ENCODE assay signal across 17 mouse cellular contexts in the genomic region with DNA sequence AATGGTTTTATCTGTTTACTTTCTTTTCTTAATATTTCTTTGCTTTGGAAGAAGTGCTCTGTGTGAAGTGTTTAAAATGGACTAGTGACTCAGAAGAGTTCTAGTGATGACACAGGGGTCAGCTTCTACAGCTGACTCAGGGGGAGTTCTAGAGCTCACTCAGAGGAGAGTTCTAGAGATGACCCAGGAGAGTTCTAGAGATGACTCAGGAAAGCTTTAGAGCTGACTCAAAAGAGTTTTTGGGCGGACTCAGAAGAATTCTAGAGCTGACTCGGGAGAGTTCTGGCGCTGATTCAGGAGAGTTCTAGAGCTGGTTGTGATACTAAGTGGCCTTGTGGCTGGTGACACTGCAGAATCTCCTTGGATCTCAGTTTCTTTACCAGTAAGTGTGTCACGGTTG.
DNase-seq lines count a peak whose midpoint lies in the region; ATAC-seq and TF ChIP-seq lines count a peak whose summit lies in the region.
"Had no signal": no experiment of that assay in that cellular context is flagged by ENCODE, and none has a peak within 500 bp of the region (broad histone marks: within the 10 kb centered on the region; RNA-seq: fewer than 3 reads in every experiment).

No protein-coding gene starts in this region.

- ATAC-seq in limb, embryonic 11.5 days (ENCODE audit: insufficient number of reproducible peaks, low FRiP score, low TSS enrichment, low read depth): no peak
- ATAC-seq: activated CD4-positive, CD25-positive, alpha-beta regulatory T cell, adult 4 months; CD4-positive, CD25-positive, alpha-beta regulatory T cell, adult 4 months; Patski had no signal

- H3K9ac ChIP-seq in limb, embryonic 11.5 days (ENCODE audit: low read length): no peak overlapping the region
- H3K9ac ChIP-seq in CH12.LX (ENCODE audit: insufficient read depth, low read depth): no peak overlapping the region

- H3K79me2 ChIP-seq in CH12.LX (replicated peaks; ENCODE audit: control insufficient read depth, extremely low read depth, insufficient read depth, poor library complexity, severe bottlenecking): no peaks in the 10 kb centered on the region

- H3K27me3 ChIP-seq in limb, embryonic 11.5 days (ENCODE audit: control insufficient read depth, insufficient read depth, low read length): no peaks in the 10 kb centered on the region
- H3K27me3 ChIP-seq in limb, embryonic 10.5 days (ENCODE audit: low read depth, poor library complexity, severe bottlenecking): peaks cover 5% of the 10 kb centered on the region; the same call in 1 of the 2 replicates
- H3K27me3 ChIP-seq in CH12.LX (replicated peaks): no peaks in the 10 kb centered on the region
- H3K27me3 ChIP-seq: Patski had no signal

- TF ChIP-seq POLR2A in CH12.LX (IDR thresholded peaks at IDR 0.05; ENCODE audit: low read depth, low read length): no peak

- H3K4me2 ChIP-seq in limb, embryonic 11.5 days (ENCODE audit: low read depth, severe bottlenecking): no peak overlapping the region
- H3K4me2 ChIP-seq in CH12.LX (ENCODE audit: insufficient read depth, low read depth, poor library complexity, severe bottlenecking): no peak overlapping the region

- H3K9me3 ChIP-seq in limb, embryonic 11.5 days (ENCODE audit: control insufficient read depth, low read length): no peaks in the 10 kb centered on the region
- no peaks in the 10 kb centered on the region for H3K9me3 ChIP-seq in limb, embryonic 10.5 days (replicated peaks)
- no peaks in the 10 kb centered on the region for H3K9me3 ChIP-seq in CH12.LX (replicated peaks; ENCODE audit: low read length)
- H3K9me3 ChIP-seq: G1E had no signal

- DNase-seq in limb, embryonic 11.5 days (ENCODE audit: low spot score): peak; percentile 10
- no peak for DNase-seq in limb, embryonic 10.5 days (ENCODE audit: low spot score)
- DNase-seq in CH12.LX (ENCODE audit: extremely low read depth): peak; percentile 76
- DNase-seq in heart, adult 18-20 months: no peak
- DNase-seq: adrenal gland, adult 8-10 months; adrenal gland, postnatal 10 days; adrenal gland, postnatal 14 days; adrenal gland, postnatal 25 days; B cell, adult 2 months; cerebellum, adult 11 months; cerebellum, adult 11-12 months; cerebellum, adult 18-20 months; cerebellum, adult 2 months had no signal

- 0 out of 2 replicates have a peak, but pooled peaks cover 3% of the 10 kb centered on the region for H3K4me1 ChIP-seq in limb, embryonic 11.5 days (ENCODE audit: control insufficient read depth, insufficient read depth, low read length)
- H3K4me1 ChIP-seq in limb, embryonic 10.5 days: peaks cover 22% of the 10 kb centered on the region
- peaks cover 0 to 15% of the 10 kb centered on the region in 2 experiments; a peak in 2 of 4 replicates for H3K4me1 ChIP-seq in CH12.LX (ENCODE audit: control insufficient read depth in 1 of 2, insufficient read depth in 2 of 2)

- TF ChIP-seq CTCF in CH12.LX (conservative IDR thresholded peaks at IDR 0.05 in 1 of 2, IDR thresholded peaks at IDR 0.05 in 1 of 2; ENCODE audit: low read depth in 2 of 2, low read length in 2 of 2): no peak

- TF ChIP-seq EP300 in CH12.LX (IDR thresholded peaks at IDR 0.05; ENCODE audit: low read length): peak; percentile 59

- in situ Hi-C loops in CH12.LX (cut with MboI; ENCODE audit: low pct_ligation_motif_present, low pct_unique_long_range_greater_than_20kb, low sequenced_read_pairs): no loop called here

- H3K36me3 ChIP-seq in limb, embryonic 11.5 days (ENCODE audit: control insufficient read depth, insufficient read depth, low read length): no peaks in the 10 kb centered on the region
- no peaks in the 10 kb centered on the region for H3K36me3 ChIP-seq in limb, embryonic 10.5 days
- H3K36me3 ChIP-seq in CH12.LX (replicated peaks in 1 of 2; ENCODE audit: control insufficient read depth in 1 of 2, insufficient read depth in 1 of 2, low read length in 1 of 2): no peaks in the 10 kb centered on the region
- H3K36me3 ChIP-seq: G1E had no signal

- dilution Hi-C loops in CH12.LX (cut with MboI; ENCODE audit: extremely low pct_ligation_motif_present, extremely low pct_unique_long_range_greater_than_20kb, low sequenced_read_pairs): no loop called here

- 93% methylated on average over 4 of the region's 4 CpGs for WGBS in limb, embryonic 11.5 days
- WGBS in limb, embryonic 10.5 days: 92% methylated on average over 4 of the region's 4 CpGs

- no peak overlapping the region for H3K4me3 ChIP-seq in limb, embryonic 11.5 days (ENCODE audit: low read depth, low read length)
- H3K4me3 ChIP-seq in limb, embryonic 10.5 days: no peak overlapping the region
- no peak overlapping the region for H3K4me3 ChIP-seq in CH12.LX (replicated peaks in 1 of 3; ENCODE audit: low read depth in 2 of 3, low read length in 2 of 3, poor library complexity in 1 of 3)

- no peak overlapping the region for H3K27ac ChIP-seq in limb, embryonic 11.5 days (replicated peaks; ENCODE audit: low read depth, low read length)
- no peak overlapping the region for H3K27ac ChIP-seq in limb, embryonic 10.5 days
- no peak overlapping the region for H3K27ac ChIP-seq in CH12.LX (ENCODE audit: insufficient read depth, low read depth)

- no peak for TF ChIP-seq RAD21 in CH12.LX (IDR thresholded peaks at IDR 0.05; ENCODE audit: low read depth, low read length)

TF ChIP-seq in CH12.LX, 34 proteins besides CTCF, POLR2A, EP300 and RAD21:
- TF ChIP-seq JUND (conservative IDR thresholded peaks at IDR 0.05; ENCODE audit: low read depth, low read length): peak; percentile 64
- TF ChIP-seq BHLHE40 (IDR thresholded peaks at IDR 0.05; ENCODE audit: low read depth, low read length): peak; percentile 27; the same call in 1 of the 2 replicates
- TF ChIP-seq MAFK (IDR thresholded peaks at IDR 0.05; ENCODE audit: insufficient replicate concordance, low read length): peak; percentile 39; the same call in 1 of the 2 replicates
- no peak for TF ChIP-seq ZNF384 (IDR thresholded peaks at IDR 0.05; ENCODE audit: low read depth, low read length)
- no peak for TF ChIP-seq CHD2 (IDR thresholded peaks at IDR 0.05; ENCODE audit: low read length)
- TF ChIP-seq IRF4 (IDR thresholded peaks at IDR 0.05; ENCODE audit: low read depth, low read length): peak; percentile 81
- 0 out of 2 replicates have a peak, but pooled peaks have one; percentile 53 for TF ChIP-seq RCOR1 (conservative IDR thresholded peaks at IDR 0.05; ENCODE audit: low read depth, low read length)
- peak; percentile 74 for TF ChIP-seq ETS1 (conservative IDR thresholded peaks at IDR 0.05; ENCODE audit: low read depth, low read length)
- peak; percentile 55; the same call in 1 of the 2 replicates for TF ChIP-seq JUN (IDR thresholded peaks at IDR 0.05; ENCODE audit: insufficient read depth, low read depth, low read length)
- no peak for TF ChIP-seq USF2 (conservative IDR thresholded peaks at IDR 0.05; ENCODE audit: low read depth, low read length)

Comparison
In these comparisons a context has a peak if more than half of its experiments do, and no peak if none do; other contexts are left out.
1. DNase-seq: peak in limb, embryonic 11.5 days (single experiment) and CH12.LX (single experiment); none in limb, embryonic 10.5 days (single experiment) and heart, adult 18-20 months (0 of 2).